Mouse (Mus musculus) thymus, postnatal 10 days (tissue): ENCODE data around the gene Fam214a.
A peak's percentile ranks its signal among the peaks of the same experiment; 100 is the strongest.
"Not testable (repeated sequence)": the region's sequence is repeated elsewhere in the genome, so short reads cannot be mapped to it uniquely, and the experiment has no call there.

ENCODE experiments used
- DNase-seq, 2 experiments: peaks; one replicate each; pipeline ENCODE4 v3.0.0; 2021; ENCODE audit warnings: low spot score in 2 of 2

Gene Fam214a

DNA sequence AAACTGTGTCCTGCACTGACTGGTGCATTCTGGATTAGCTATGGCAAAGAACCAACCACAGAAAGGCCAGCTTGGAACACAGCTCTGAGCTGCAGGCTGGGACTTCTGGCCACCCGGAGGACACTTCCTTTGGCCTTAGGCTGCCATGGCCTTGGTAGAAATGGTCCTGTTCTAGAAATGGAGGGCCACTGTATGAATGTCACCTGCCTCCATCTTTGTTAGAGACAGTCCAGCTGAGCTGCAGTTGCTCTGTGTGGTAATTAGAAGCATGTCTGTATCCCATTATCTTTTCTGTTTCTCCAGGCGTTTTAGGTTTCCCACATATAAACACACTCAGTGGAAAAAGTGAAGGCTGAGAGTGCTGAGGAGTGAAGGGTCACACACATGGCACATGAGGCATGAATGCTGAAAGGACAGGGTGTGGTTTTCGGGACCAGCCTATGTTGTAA, 29.0 kb downstream of the Fam214a start:
- no peak for DNase-seq

- DNase-seq = no peak
Measured at GRCm38 (mm10) chr9:74982193-74982592, 29.5 kb downstream of the Fam214a start.

DNA sequence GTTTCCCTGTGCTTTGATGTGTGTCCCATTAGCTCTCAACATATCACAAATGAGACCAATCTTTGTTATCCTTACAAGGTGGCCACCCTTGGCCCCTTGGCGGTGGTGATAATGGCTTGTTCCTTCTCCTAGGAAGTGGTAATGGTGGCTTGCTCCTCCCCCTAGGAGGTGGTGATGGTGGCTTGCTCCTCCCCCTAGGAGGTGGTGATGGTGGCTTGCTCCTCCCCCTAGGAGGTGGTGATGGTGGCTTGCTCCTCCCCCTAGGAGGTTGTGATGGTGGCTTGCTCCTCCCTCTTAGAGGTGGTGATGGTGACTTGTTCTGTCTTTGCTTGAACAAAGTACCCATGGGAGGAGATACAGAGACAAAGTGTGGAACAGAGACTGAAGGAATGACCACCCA, 30.0 kb downstream of the Fam214a start:
- not testable (repeated sequence) for DNase-seq

GRCm38 (mm10) chr9:74985173-74985715, 32.6 kb downstream of the Fam214a start:
- DNase-seq = peak in 1 of 2 experiments; percentile 9

- no peak for DNase-seq
Measured at GRCm38 (mm10) chr9:74985770-74986169, 33.1 kb downstream of the Fam214a start.

GRCm38 (mm10) chr9:74988893-74989460, 36.3 kb downstream of the Fam214a start:
- DNase-seq = no peak

DNA sequence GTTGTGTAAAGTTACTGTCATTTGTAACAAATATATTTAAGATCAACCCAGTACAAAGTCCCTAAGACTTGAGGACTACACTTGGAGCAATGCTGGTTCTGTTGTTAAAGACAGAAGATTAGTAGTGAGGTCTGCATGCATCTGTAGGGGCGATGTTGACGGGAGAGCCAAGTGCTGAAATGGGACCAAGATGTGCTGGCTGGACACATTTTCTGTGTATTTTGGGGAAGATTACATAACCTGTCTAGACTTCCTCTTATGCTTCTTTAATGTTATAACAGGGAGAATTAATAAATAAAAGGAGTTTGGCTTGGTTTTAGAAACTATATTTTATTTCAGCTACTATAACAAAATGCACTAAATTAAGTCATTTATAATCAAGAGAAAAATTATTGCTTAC, 37.3 kb downstream of the Fam214a start:
- DNase-seq = no peak

DNA sequence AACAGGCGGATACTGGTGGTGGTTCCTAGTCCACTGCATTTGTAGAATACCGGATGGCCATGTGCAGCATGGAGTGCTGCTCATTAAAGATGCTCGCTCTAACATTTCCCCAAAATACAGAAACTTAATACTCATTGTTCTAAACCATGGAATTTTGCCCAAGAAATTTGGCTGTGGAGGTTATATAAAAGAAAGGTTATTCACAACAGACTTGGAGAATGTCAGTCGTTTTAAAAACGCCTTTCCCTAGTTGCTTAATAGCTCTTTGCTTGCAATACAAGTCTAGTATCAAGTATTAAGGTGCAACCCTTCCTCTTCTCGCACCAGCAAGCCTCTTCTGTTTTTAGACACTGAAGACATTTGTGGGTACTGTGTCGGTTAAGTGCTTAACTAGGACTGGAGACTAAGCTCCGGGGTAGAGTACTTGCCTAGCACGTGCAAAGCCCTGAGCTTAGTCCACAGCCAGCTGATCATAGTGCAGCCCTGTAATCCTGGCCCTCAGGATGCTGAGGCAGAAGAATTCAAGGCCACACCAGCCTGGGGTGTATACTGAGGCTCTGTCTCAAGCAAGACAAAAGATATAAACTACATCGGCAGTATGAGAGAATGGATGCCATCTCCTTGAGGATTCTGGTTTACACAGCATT, 42.0 kb downstream of the Fam214a start:
- DNase-seq = no peak

DNA sequence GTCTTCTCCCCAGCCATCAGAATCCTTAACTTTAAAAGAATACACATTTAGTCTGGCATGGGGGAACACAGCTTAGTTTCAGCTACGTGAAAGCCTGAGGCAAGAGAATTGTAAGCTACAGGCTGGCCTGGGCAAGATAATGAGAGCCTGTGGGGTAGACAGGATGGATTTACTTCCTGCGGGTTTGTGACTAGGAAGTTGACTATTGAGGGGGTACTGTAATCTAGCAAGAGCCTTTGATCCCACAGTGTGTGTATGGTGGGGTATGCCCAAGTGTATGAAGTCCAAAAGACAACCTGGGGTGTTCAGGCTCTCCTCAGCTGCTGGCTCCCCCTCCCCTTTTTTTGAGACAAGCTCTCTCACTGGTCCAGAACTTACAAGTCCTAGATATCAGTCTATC, 43.7 kb downstream of the Fam214a start:
- no peak for DNase-seq

DNA sequence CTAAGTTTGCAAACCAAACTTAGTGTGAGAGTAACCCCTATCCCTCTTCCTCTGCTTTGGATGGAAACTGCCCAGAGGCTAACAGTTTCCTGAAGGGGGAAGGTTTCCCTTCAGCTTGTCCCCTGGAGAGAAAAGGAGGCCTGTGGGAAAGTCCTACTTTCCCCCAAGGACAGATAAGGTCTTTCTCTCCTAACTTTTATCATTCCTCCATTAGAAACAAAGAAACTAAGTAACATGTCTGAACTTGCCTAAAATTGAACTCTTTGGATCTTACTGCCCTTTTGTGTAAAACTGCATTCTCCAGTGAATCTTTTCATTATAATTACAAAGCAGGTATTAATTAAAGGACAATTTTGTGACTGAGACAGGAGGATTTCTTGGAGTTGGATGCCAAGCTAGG, 45.3 kb downstream of the Fam214a start:
- DNase-seq = no peak

DNA sequence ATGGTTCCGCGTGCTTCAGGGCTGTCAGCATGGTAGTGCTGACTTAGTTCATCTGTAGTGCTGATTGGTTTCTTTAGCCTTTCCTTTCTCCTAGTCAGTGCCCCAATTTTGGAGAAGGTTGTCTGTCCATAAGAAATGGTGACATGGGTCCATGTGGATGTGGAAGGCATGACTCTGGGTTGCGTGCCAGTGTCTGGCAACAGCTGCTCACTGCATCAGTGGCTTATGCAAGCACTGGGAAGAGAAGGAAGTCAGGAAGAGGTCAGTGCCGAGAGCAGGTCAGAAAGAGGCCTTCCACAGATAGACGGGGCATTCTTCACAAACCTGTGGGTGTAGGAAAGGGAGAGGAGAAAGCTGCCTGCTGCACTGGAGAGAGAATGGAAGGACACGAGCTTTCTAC, 48.3 kb downstream of the Fam214a start:
- no peak for DNase-seq

DNA sequence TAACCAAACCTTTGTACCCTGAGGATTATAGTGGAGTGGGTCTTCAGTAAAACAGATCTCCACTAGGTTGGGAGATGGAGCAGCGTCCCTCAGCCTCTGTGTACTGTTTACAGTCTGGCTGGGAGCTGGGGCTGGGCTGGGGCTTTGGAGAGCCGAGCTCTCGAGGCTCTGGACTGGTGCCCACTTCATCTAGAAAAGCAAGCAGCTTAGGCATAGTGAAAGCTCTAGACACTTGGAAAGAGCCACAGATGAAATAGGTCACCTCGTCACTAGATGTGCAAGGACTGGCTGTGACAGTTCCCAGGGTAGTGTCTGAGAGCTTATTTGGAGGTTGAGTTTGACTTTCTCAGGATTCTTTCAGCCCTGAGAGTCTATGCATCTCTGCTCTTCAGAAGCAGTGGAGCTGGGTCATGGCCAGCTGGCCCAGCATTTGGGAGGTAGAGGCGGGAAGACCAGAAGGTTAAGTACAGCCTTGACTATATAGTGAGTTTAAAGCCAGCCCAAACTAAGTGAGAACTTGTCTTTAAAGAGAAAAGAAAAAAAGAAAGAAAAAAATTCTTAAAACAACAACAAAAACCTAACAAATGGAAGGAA, 49.0 kb downstream of the Fam214a start:
- DNase-seq = no peak

DNA sequence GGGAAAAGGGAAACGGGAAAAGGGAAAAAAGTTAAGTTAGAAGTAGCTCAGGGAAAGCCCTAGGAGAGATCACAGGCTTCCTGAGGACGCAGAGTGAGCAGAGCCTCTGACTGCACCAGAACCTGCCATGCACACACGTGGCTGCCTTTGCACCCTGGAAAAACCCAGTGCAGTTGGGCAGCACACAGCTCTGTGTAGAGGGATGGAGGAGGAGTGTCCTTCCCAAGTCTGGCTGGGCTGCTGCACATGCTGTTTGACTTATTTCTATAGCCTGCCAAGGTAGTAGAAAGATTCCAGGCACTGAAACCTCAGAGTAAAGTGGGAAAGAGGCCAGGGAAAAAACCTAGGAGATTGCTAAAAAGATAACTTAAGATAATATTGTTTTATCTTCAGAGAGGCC, 49.6 kb downstream of the Fam214a start:
- DNase-seq = no peak

DNA sequence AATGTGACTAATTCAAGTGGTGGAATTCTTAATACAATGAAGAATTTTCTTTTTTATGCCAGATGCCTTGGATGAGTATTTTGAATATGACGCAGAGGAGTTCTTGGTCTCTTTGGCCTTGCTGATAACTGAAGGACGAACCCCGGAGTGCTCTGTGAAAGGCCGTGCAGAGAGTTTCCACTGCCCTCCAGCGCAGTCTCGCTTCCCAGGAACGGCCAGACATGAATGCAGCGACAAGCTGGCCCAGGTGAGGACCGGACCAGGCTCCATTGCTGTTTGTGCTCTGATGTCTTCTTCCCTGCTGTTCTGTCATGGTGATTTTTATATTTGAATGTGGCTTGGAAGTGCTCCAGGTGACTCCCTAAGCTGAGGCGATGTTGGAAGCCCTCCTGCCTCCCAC, 51.5 kb downstream of the Fam214a start:
- no peak for DNase-seq

DNA sequence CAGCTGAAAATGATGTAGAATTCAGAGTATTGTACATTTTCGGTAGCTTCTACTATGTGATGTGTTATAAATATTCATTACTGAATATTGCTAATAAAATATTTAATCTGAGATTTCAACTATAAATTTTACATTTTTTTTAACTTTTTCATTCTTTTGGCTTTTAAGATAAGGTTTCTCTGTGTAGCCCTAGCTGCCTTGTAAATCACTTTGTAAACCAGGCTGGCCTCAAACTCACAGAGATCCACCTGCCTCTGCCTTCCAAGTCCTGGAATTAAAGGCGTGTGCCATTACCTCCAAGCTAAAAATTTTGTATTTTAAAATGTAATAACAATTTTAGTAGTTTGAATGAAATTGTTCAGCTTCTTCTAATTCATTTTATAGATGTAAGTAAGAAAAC, 63.9 kb downstream of the Fam214a start:
- DNase-seq = no peak

DNA sequence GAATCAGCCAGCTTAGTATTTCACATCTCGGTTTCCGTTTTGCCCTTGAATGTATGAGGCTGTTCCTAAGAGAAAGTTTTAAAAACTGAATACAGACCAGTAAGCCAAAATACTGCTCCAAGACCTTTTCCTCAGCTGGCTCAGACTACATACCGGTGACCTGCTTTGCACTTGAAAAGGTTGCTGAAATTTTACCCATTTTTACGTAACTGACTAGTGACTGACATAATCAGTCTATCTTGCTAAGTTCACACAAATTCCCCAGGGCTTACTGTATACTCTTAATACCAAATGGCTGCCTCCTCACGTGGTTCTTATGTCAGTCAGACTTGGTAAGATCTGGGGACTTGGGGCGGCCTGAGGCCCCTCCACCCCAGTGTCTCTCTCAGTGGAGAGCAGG, 66.5 kb downstream of the Fam214a start:
- DNase-seq = no peak

- no peak for DNase-seq
Measured at GRCm38 (mm10) chr9:75019592-75019991, 66.9 kb downstream of the Fam214a start.

GRCm38 (mm10) chr9:75020561-75020960, 67.9 kb downstream of the Fam214a start:
- DNase-seq = no peak

GRCm38 (mm10) chr9:75022546-75022945, 69.9 kb downstream of the Fam214a start:
- no peak for DNase-seq

- no peak for DNase-seq
Measured at GRCm38 (mm10) chr9:75023150-75023894, 70.6 kb downstream of the Fam214a start.

- DNase-seq = no peak
Measured at GRCm38 (mm10) chr9:75024089-75024488, 71.4 kb downstream of the Fam214a start.

DNA sequence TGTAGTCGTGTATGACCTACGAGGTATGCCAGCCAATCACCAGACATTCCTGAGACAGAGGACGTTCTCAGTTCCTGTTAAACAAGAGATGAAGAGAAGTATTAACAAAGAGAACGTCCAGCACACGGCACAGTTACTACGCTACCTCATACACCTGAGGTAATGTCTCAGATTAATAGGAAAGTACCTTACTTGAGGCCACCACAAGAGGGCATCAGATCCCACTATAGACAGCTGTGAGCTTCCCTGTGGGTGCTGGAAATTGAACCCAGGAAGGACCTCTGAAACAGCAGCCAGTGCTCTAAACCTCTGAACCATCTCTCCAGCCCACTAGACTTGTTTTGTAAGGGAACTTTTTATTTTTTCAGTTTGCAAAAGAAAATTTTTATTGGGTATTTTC, 73.0 kb downstream of the Fam214a start:
- peak in 1 of 2 experiments; percentile 16 for DNase-seq
